In genomic region chr8:11071162-11071561, GRCm38 (mm10) we compare ENCODE assay signal across 13 mouse cellular contexts.
DNase-seq lines count a peak whose midpoint lies in the region; ATAC-seq and TF ChIP-seq lines count a peak whose summit lies in the region.
"Had no signal": no experiment of that assay in that cellular context is flagged by ENCODE, and none has a peak within 500 bp of the region (broad histone marks: within the 10 kb centered on the region; RNA-seq: fewer than 3 reads in every experiment).

No protein-coding gene starts in this region.

- no peaks in the 10 kb centered on the region for H3K36me3 ChIP-seq in kidney, adult 2 months (ENCODE audit: control insufficient read depth, insufficient read depth, low read length)
- no peaks in the 10 kb centered on the region for H3K36me3 ChIP-seq in MEL (ENCODE audit: control insufficient read depth in 1 of 2, insufficient read depth in 2 of 2, low read length in 2 of 2)
- no peaks in the 10 kb centered on the region for H3K36me3 ChIP-seq in embryonic facial prominence, embryonic 15.5 days
- H3K36me3 ChIP-seq in liver, embryonic 14.5 days (replicated peaks; ENCODE audit: control insufficient read depth, insufficient read depth, low read depth): no peaks in the 10 kb centered on the region
- no peaks in the 10 kb centered on the region for H3K36me3 ChIP-seq in limb, embryonic 10.5 days
- H3K36me3 ChIP-seq: embryonic facial prominence, embryonic 13.5 days; neural tube, embryonic 12.5 days had no signal

- no peak for TF ChIP-seq EP300 in MEL (IDR thresholded peaks at IDR 0.05; ENCODE audit: low read depth in 1 of 2, low read length in 2 of 2)
- TF ChIP-seq EP300 in liver, embryonic 14.5 days (IDR thresholded peaks at IDR 0.05; ENCODE audit: low read depth): no peak

- H3K4me1 ChIP-seq in kidney, adult 2 months (ENCODE audit: control insufficient read depth, insufficient read depth, low read length): no peaks in the 10 kb centered on the region
- no peaks in the 10 kb centered on the region for H3K4me1 ChIP-seq in MEL (ENCODE audit: control insufficient read depth in 1 of 2, insufficient read depth in 2 of 2, low read length in 2 of 2)
- H3K4me1 ChIP-seq in embryonic facial prominence, embryonic 15.5 days: 0 out of 2 replicates have a peak, but pooled peaks cover 5% of the 10 kb centered on the region
- H3K4me1 ChIP-seq in liver, embryonic 14.5 days (replicated peaks; ENCODE audit: control insufficient read depth in 2 of 2, insufficient read depth in 2 of 2, low read length in 1 of 2): no peaks in the 10 kb centered on the region
- no peaks in the 10 kb centered on the region for H3K4me1 ChIP-seq in limb, embryonic 10.5 days
- H3K4me1 ChIP-seq: neural tube, embryonic 12.5 days had no signal

- TF ChIP-seq RAD21 in MEL (IDR thresholded peaks at IDR 0.05; ENCODE audit: low read depth, low read length): peak; percentile 30

- TF ChIP-seq CTCF in kidney, adult 2 months (conservative IDR thresholded peaks at IDR 0.05; ENCODE audit: insufficient read depth, insufficient read length, low read depth, low read length): peak; percentile 46
- TF ChIP-seq CTCF in MEL (IDR thresholded peaks at IDR 0.05 in 2 of 3, conservative IDR thresholded peaks at IDR 0.05 in 1 of 3; ENCODE audit: control insufficient read depth in 1 of 3, insufficient read depth in 1 of 3, low read depth in 2 of 3, low read length in 3 of 3, poor library complexity in 1 of 3, severe bottlenecking in 1 of 3): peak; percentile 26 to 39 (median 28); a peak in 5 of 6 replicates
- peak; percentile 41; the same call in 1 of the 2 replicates for TF ChIP-seq CTCF in liver, embryonic 14.5 days (IDR thresholded peaks at IDR 0.05; ENCODE audit: low read depth)

- H3K4me2 ChIP-seq in embryonic facial prominence, embryonic 15.5 days (replicated peaks): no peak overlapping the region
- H3K4me2 ChIP-seq in liver, embryonic 14.5 days (ENCODE audit: low read depth): no peak overlapping the region
- H3K4me2 ChIP-seq: embryonic facial prominence, embryonic 13.5 days; neural tube, embryonic 12.5 days had no signal

- no peak for TF ChIP-seq POLR2A in kidney, adult 2 months (IDR thresholded peaks at IDR 0.05; ENCODE audit: low read depth, low read length)
- no peak for TF ChIP-seq POLR2A in MEL (IDR thresholded peaks at IDR 0.05; ENCODE audit: control insufficient read depth in 1 of 2, insufficient read depth in 1 of 2, low read depth in 1 of 2, low read length in 2 of 2, poor library complexity in 1 of 2)

- peak; percentile 23 for DNase-seq in kidney, adult 2 months
- no peak for DNase-seq in kidney, adult 11 months
- no peak for DNase-seq in MEL (ENCODE audit: low read depth, low spot score)
- no peak for DNase-seq in liver, embryonic 14.5 days (ENCODE audit: low read depth in 3 of 3, low spot score in 3 of 3)
- no peak for DNase-seq in thymus, postnatal 10 days (ENCODE audit: low spot score in 2 of 2)
- DNase-seq in limb, embryonic 10.5 days (ENCODE audit: low spot score): no peak
- DNase-seq in urinary bladder, postnatal 14 days (ENCODE audit: low spot score): no peak
- DNase-seq: gastrocnemius, postnatal 14 days; spleen, adult 18-20 months had no signal

- H3K9ac ChIP-seq in MEL (ENCODE audit: control insufficient read depth, low read depth, low read length, poor library complexity, severe bottlenecking): no peak overlapping the region
- H3K9ac ChIP-seq in embryonic facial prominence, embryonic 15.5 days: no peak overlapping the region
- no peak overlapping the region for H3K9ac ChIP-seq in liver, embryonic 14.5 days (replicated peaks)
- H3K9ac ChIP-seq: embryonic facial prominence, embryonic 13.5 days; neural tube, embryonic 12.5 days had no signal

- 55% methylated on average over 2 of the region's 2 CpGs for WGBS in kidney, adult 2 months
- 60% methylated on average over 2 of the region's 2 CpGs for WGBS in embryonic facial prominence, embryonic 15.5 days
- WGBS in liver, embryonic 14.5 days (ENCODE audit: insufficient replicate concordance): 29% methylated on average over 2 of the region's 2 CpGs
- WGBS in limb, embryonic 10.5 days: 66% methylated on average over 2 of the region's 2 CpGs

- H3K27ac ChIP-seq in kidney, adult 2 months (ENCODE audit: insufficient read depth, low read depth, low read length): no peak overlapping the region
- no peak overlapping the region for H3K27ac ChIP-seq in MEL (ENCODE audit: control insufficient read depth, low read depth, low read length)
- H3K27ac ChIP-seq in embryonic facial prominence, embryonic 15.5 days (replicated peaks): 0 out of 2 replicates have a peak overlapping the region, but pooled peaks have one; percentile 28
- no peak overlapping the region for H3K27ac ChIP-seq in liver, embryonic 14.5 days
- no peak overlapping the region for H3K27ac ChIP-seq in limb, embryonic 10.5 days
- H3K27ac ChIP-seq: embryonic facial prominence, embryonic 13.5 days; neural tube, embryonic 12.5 days had no signal

- ATAC-seq in embryonic facial prominence, embryonic 15.5 days (ENCODE audit: insufficient number of reproducible peaks, low FRiP score, low TSS enrichment, low read depth): no peak
- peak; percentile 52; the same call in 1 of the 2 replicates for ATAC-seq in liver, embryonic 14.5 days (ENCODE audit: insufficient read depth)

- no peaks in the 10 kb centered on the region for H3K9me3 ChIP-seq in MEL (replicated peaks; ENCODE audit: insufficient read depth, low read length)
- no peaks in the 10 kb centered on the region for H3K9me3 ChIP-seq in embryonic facial prominence, embryonic 15.5 days (replicated peaks)
- no peaks in the 10 kb centered on the region for H3K9me3 ChIP-seq in liver, embryonic 14.5 days (ENCODE audit: control insufficient read depth, low read length)
- H3K9me3 ChIP-seq in limb, embryonic 10.5 days (replicated peaks): no peaks in the 10 kb centered on the region
- H3K9me3 ChIP-seq: embryonic facial prominence, embryonic 13.5 days; megakaryocyte, embryonic 14.5 days; neural tube, embryonic 12.5 days had no signal

- no peaks in the 10 kb centered on the region for H3K79me2 ChIP-seq in MEL (ENCODE audit: control insufficient read depth, insufficient read depth, low read length, poor library complexity)

- H3K27me3 ChIP-seq in kidney, adult 2 months (replicated peaks; ENCODE audit: control insufficient read depth, insufficient read depth, low read length): no peaks in the 10 kb centered on the region
- peaks cover 0 to 3% of the 10 kb centered on the region in 2 experiments; a peak in 2 of 4 replicates for H3K27me3 ChIP-seq in MEL (ENCODE audit: control insufficient read depth in 1 of 2, insufficient read depth in 2 of 2, low read length in 2 of 2)
- 0 out of 2 replicates have a peak, but pooled peaks cover 3% of the 10 kb centered on the region for H3K27me3 ChIP-seq in embryonic facial prominence, embryonic 15.5 days
- H3K27me3 ChIP-seq in liver, embryonic 14.5 days (ENCODE audit: control insufficient read depth, insufficient read depth, low read length): no peaks in the 10 kb centered on the region
- H3K27me3 ChIP-seq in limb, embryonic 10.5 days (ENCODE audit: low read depth, poor library complexity, severe bottlenecking): no peaks in the 10 kb centered on the region
- H3K27me3 ChIP-seq: embryonic facial prominence, embryonic 13.5 days; neural tube, embryonic 12.5 days had no signal

- no peak overlapping the region for H3K4me3 ChIP-seq in kidney, adult 2 months (ENCODE audit: insufficient read depth, low read depth, low read length)
- no peak overlapping the region for H3K4me3 ChIP-seq in MEL (ENCODE audit: control insufficient read depth in 1 of 2, insufficient read depth in 1 of 2, low read depth in 2 of 2, low read length in 2 of 2)
- H3K4me3 ChIP-seq in embryonic facial prominence, embryonic 15.5 days (replicated peaks): no peak overlapping the region
- no peak overlapping the region for H3K4me3 ChIP-seq in liver, embryonic 14.5 days (ENCODE audit: insufficient read depth in 1 of 2, low read depth in 2 of 2, low read length in 2 of 2)
- no peak overlapping the region for H3K4me3 ChIP-seq in limb, embryonic 10.5 days
- H3K4me3 ChIP-seq: embryonic facial prominence, embryonic 13.5 days; neural tube, embryonic 12.5 days had no signal

TF ChIP-seq in MEL, 35 proteins besides CTCF, POLR2A, EP300 and RAD21:
- TF ChIP-seq SMC3 (IDR thresholded peaks at IDR 0.05; ENCODE audit: low read depth, low read length) (peak; percentile 39), ZC3H11A (IDR thresholded peaks at IDR 0.05; ENCODE audit: low read depth, low read length) (peak; percentile 35), MXI1 (IDR thresholded peaks at IDR 0.05; ENCODE audit: low read depth, low read length) (no peak), ZKSCAN1 (IDR thresholded peaks at IDR 0.05; ENCODE audit: low read depth, low read length) (no peak)
